Mouse (Mus musculus) gastrocnemius, postnatal 10 days (tissue): ENCODE data around the gene Rrp15. TPM values are rescaled to one million over a fixed set of nuclear protein-coding genes. Genes with fewer than 3 reads are reported as not detected.
A peak's percentile ranks its signal among the peaks of the same experiment; 100 is the strongest.
"Not testable (repeated sequence)": the region's sequence is repeated elsewhere in the genome, so short reads cannot be mapped to it uniquely, and the experiment has no call there.

Source experiments
- DNase-seq: peaks from one replicate; pipeline ENCODE4 v3.0.0; 2021; ENCODE audit warnings: mixed read lengths
- long read RNA-seq, 2 experiments: library from polyadenylated mRNA; stranded (forward); transcript quantifications; one replicate each; pipeline ENCODE4 v2.0.0; 2021
- total RNA-seq, 2 experiments: library from RNA; stranded (reverse); gene quantifications; 2 replicates each; pipeline ENCODE4 v1.2.3; 2021

Gene Rrp15
- total RNA-seq = 10 to 100 TPM; 15.9 to 18.2 TPM
- long read RNA-seq, experiment 1, transcript Rrp15-201 (5 exons, 1,321 nt) = major isoform, 17 of 18 reads
- long read RNA-seq, experiment 1, partial matches to known transcripts = 1 of 18 reads
- long read RNA-seq, experiment 1, other reads (novel, unspliced or antisense) = 0 of 18 reads
- long read RNA-seq, experiment 2, transcript Rrp15-201 (5 exons, 1,321 nt) = major isoform, 24 of 25 reads
- long read RNA-seq, experiment 2, partial matches to known transcripts = 1 of 25 reads
- long read RNA-seq, experiment 2, other reads (novel, unspliced or antisense) = 0 of 25 reads

DNA sequence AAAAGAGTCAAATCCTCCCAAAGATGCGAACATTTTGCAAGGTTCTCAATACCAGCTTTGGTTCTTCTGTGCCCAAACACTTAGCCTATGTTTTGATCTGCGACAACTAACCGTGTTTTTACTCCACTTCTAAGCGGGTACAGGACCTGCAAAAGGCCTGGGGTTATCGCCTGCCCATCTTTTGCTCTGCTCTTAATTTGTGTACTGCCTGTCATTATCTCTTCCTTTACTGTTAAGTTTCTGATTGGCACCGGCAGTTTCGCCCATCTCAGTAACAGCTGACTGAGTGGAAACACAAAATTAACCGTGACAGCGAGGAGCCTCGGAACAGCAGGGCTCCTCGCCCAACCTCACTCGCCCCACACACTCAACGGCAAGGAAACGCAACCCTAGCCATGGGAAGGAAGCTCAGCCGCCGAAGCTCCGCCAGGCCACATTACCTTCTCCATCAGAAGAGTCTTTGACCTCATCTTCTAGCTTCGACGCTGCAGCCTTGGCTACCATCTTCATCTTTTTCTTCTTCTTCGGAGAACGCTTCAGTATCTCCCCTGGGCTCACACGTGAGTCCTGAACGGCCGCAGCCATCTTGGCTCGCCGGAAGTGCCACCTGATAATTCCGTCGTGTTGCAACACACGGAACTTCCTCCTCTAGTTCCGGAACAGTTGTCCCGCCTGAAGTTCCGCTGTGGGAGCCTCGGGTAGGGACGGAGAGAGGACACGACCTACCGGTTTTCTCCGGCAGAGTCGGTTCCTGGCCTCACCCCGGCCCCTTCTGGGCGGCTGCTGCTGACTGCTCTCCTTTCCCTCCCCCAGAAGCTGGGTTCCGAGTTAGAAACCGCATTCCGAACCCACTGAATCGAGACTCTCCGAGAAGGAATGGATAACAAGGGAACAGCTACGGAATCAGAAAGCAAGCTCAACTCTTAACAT is at the start of gene Rrp15:
Rrp15 (minus strand) TSS at position 635 of the 930 bp plus-strand sequence.
- peak; percentile 81 for DNase-seq

DNA sequence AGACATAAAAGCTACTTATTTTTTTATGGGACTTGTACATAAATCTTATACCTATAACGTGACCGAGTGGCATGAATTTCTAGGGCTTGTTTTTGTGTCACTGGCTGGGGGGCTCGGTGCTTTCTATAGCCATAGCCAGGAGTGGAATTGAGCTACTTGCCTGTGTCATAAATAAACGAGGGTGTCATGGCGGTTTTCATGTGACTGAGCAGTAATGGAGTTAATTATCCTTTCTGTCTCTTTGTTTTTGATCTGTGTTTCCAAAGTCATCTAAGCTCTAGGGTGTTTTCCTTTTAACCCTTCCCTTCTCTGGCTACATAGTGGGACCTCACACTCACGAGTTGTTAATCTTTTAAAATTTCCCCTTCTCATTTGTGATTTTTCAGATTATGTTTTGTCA is 48.8 kb upstream of the Rrp15 start:
- no peak for DNase-seq

- DNase-seq = no peak
These were observed 36.2 kb upstream of the Rrp15 start for GRCm38 (mm10) chr1:186785359-186785758.

DNA sequence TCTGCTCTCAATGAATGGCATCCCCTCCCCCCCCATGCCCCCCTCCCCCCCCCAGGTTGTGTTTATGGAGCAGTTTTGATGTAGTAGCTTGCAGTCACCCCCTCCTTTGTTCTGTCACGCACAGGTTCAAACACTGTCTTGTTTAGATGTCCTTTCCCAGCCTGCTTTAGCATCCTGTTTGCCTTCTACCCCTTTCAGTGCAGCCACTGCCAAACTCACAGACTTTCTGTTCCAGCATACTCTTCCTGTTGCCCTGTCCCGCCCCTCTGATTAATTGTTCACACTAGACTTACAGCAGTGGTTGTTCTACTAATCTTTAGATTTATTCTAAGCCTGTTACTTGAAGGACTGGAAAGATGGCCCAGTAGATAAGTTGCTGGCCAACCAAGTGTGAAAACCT is 31.7 kb upstream of the Rrp15 start:
- no peak for DNase-seq

GRCm38 (mm10) chr1:186773124-186773523 is 24.0 kb upstream of the Rrp15 start:
- DNase-seq = no peak

DNA sequence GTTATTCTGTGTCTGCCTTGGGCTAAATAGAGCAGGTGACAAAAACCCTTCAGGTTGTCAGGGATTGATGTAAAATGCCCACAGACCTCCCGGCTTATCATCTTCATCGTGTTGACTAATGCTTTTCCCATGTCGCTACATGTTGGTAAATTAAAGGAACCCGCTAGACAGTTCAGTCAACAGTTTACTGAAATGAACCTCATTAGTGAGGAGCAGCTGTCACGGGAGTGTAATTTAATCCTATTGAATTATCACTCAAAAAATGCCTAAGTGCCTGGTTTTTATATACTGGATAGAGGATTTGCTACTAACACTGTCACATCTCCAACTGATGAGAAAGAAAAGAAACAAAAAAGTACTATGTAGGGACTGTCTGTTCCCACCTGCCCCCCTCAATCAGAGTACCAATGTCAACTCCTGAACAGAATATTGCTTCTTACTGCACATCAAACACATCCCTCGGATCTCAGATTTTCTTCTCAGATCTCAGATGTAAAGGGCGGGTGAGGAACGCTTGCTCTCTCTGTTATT is 23.5 kb upstream of the Rrp15 start:
- no peak for DNase-seq

- no peak for DNase-seq
These were observed 22.8 kb upstream of the Rrp15 start for GRCm38 (mm10) chr1:186772005-186772404.

- no peak for DNase-seq
These were observed 21.5 kb upstream of the Rrp15 start for GRCm38 (mm10) chr1:186770659-186771058.

GRCm38 (mm10) chr1:186768392-186768791 is 19.2 kb upstream of the Rrp15 start:
- no peak for DNase-seq

- not testable (repeated sequence) for DNase-seq
These were observed 14.3 kb upstream of the Rrp15 start for GRCm38 (mm10) chr1:186763451-186763850.

DNA sequence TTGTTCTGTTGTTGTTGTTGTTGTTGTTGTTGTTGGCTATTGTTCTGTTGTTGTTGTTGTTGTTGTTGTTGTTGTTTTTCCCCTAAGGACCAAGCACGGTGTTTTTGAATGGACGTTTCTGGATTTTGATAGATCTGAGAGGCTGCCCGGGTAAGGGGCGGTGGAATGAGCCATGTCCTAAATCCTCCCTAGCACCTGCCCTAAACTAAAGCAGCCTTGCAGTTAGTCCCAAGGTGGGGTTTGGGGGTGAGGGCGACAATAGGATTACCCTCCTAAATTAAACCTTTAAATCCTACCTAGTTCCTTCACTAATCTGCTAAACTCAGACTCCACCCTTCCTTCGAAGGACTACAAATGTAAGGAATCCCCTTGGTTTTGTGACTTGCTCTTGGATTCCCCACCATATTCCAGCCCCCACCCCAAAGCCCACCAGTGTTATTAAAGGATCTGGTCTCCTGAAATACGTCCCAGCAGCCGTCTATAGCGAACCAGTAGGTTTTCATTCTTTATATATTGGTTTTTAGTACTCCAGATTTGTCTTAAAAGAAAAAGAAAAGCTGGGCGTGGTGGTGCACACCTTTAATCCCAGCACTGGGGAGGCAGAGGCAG is 621 bp upstream of the Rrp15 start:
- DNase-seq = no peak

DNA sequence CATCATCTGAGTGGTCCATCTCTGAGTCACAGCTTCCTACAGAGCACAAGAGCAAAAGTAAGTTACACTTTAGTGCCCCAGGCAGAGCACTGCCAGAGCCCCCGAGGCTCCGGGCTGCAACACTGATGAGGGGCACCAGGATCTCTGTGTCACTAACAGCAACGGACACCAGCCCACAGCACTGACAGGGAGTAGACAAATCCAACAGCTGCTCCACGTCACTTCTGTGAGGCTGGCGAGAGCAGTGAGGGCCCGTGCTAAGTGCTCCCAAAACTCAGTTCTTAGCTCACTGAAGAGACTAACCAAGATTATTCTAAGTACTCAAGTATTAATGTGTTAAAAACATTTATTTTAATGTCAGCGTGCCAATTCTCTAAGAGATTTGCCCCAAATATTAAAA is 9.3 kb downstream of the Rrp15 start:
- no peak for DNase-seq

DNA sequence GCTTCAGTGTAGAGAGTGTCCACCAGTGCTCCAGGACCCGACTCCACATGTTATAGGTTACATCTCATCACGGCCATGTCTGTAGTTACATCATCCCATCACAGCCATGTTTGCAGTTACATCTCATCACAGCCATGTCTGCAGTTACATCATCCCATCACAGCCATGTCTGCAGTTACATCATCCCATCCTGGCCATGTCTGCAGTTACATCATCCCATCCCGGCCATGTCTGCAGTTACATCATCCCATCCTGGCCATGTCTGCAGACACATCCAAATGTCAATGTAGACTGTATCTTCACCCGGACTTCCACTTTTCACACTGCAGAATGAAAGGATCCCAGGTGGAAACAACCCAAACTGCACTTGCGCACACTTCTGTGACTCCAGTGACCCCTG is 13.6 kb downstream of the Rrp15 start:
- DNase-seq = no peak

GRCm38 (mm10) chr1:186733052-186733451 is 16.1 kb downstream of the Rrp15 start:
- no peak for DNase-seq

DNA sequence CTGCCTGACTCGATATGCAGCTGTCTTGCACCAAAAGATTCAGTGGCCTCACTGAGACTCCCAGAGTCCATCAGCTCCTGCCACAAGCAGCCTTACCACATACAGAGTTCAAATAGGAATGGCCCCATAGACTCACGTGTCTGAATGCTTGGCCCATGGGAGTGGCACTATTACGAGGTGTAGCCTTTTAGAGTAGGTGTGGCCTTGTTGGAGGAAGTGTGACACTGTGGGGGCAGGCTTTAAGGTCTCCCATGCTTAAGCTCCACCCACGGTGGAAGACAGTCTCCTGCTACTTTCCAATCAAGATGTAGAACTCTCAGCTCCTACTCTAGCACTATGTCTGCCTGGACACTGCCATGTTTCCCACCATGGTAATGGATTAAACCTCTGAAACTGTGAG is 20.4 kb downstream of the Rrp15 start:
- no peak for DNase-seq

- DNase-seq = no peak
These were observed 23.0 kb downstream of the Rrp15 start for GRCm38 (mm10) chr1:186726117-186726516.

DNA sequence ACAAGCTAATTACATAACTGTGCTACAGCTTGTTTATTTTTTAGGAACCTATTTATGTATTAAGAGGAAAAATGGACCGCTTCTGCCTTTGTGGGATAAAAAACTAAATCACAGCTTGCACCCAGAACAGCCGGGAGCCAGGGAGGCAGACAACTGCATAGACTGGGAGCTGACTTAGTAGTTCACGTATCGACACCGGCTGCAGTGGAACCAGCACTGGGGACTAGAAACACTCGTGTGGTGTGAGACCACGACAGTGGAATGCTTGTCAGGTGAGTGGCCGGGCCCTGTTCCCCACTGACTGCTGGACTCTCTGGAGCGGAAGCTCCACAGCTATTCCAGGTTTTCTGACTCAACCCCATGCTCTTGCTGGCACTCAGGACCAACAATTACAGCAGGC is 26.9 kb downstream of the Rrp15 start:
- DNase-seq = no peak

GRCm38 (mm10) chr1:186721846-186722245 is 27.3 kb downstream of the Rrp15 start:
- peak; percentile 91 for DNase-seq

- DNase-seq = no peak
These were observed 28.0 kb downstream of the Rrp15 start for GRCm38 (mm10) chr1:186721166-186721565.

- no peak for DNase-seq
These were observed 29.4 kb downstream of the Rrp15 start for GRCm38 (mm10) chr1:186719708-186720107.

DNA sequence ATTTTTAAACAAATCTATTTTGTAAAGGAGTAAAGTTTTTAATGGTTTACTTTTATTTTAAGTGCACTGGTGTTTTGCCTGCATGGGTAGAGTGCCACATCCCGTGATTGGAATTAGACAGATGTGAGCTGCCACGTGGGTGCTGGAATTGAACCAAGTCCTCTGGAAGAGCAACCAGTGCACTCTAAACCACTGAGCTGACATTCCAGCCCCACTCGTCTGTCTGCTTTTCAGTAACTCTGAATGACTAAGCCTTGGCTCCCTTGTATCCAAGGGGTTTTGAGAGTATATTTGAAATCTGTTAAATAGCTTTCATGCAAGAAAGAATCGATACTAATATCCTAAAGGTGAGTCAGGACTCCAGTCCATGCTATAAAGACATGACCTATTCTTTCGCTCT is 30.3 kb downstream of the Rrp15 start:
- DNase-seq = no peak

DNA sequence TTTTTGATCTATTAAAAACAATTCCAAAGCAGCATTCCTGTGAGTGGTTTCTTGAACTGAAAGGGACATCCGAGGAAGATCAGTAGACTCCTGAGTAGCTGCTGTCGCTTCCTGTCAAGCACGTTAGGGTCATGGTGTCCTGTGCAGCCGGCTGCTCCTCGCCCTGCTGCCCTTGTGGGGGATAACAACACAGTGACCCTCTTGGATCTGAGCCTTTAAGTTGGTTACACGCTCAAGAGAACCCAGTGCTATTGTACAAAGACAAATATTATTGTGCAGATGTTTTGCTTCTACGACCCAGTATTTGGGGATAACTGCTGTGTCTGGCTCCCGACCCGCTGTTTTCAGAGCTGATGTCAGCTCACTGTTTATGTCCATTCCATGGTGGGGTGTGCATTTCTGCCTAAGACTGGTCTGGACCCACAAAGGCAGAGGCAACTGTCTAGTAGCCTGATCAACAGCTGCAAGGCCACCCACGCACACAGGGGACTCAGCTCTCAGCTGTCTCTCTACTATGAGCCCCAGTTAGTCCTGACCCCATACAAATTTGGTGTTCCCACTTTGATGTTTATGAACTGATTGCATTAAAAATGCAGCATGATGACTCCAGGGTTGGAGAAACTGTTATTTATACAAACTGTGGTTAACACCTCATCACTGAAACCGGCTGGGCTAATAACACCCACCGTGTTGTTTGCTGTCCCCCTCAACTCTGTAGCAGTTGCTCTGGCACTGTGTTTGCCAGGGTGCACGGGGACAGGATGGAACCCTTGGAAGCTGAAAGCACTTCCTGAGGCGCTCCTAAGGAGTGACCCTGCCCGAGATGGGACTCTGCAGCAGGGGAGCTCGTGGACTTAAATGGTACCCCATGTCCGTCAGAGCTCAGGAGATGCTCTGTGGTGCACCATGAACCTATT is 33.9 kb downstream of the Rrp15 start:
- no peak for DNase-seq
